Mouse (Mus musculus): ENCODE measurements around the gene Hvcn1. TPM values are rescaled to one million over a fixed set of nuclear protein-coding genes. Genes with fewer than 3 reads are reported as not detected.

The Hvcn1 gene
- polyA plus RNA-seq, 1 experiment from 2014 or later: 4.4 TPM

GRCm38 (mm10) chr5:122191269-122192063 lies 15.1 kb upstream of the Hvcn1 start:
- H3K27ac ChIP-seq (ENCODE audit: low read length): no peak overlapping the region

GRCm38 (mm10) chr5:122192347-122192746 lies 14.3 kb upstream of the Hvcn1 start:
- H3K4me2 ChIP-seq (ENCODE audit: low read depth, low read length): no peak overlapping the region
- H3K27me3 ChIP-seq (ENCODE audit: control insufficient read depth, insufficient read depth, low read depth, low read length): no peaks in the 10 kb centered on the region
- H3K27ac ChIP-seq (ENCODE audit: low read length): no peak overlapping the region
- WGBS: 28% methylated on average over 3 of the region's 4 CpGs
- H3K4me3 ChIP-seq (ENCODE audit: low read length): no peak overlapping the region
- no peaks in the 10 kb centered on the region for H3K4me1 ChIP-seq (replicated peaks; ENCODE audit: control insufficient read depth, insufficient read depth, low read length)
- no peak overlapping the region for H3K9ac ChIP-seq (ENCODE audit: low read length)
- H3K36me3 ChIP-seq (ENCODE audit: control insufficient read depth, insufficient read depth, low read length): no peaks in the 10 kb centered on the region
- no peak for ATAC-seq (ENCODE audit: low read depth)
- no peaks in the 10 kb centered on the region for H3K9me3 ChIP-seq (ENCODE audit: control insufficient read depth, low read length)

More at GRCm38 (mm10) chr5:122191269-122192063, 15.1 kb upstream of the Hvcn1 start:
- H3K27me3 ChIP-seq (ENCODE audit: control insufficient read depth, insufficient read depth, low read depth, low read length): no peaks in the 10 kb centered on the region
- no peaks in the 10 kb centered on the region for H3K9me3 ChIP-seq (ENCODE audit: control insufficient read depth, low read length)
- no peak overlapping the region for H3K4me3 ChIP-seq (ENCODE audit: low read length)
- no peaks in the 10 kb centered on the region for H3K4me1 ChIP-seq (replicated peaks; ENCODE audit: control insufficient read depth, insufficient read depth, low read length)
- no peak overlapping the region for H3K9ac ChIP-seq (ENCODE audit: low read length)
- 60% methylated on average over 12 of the region's 12 CpGs for WGBS
- ATAC-seq (ENCODE audit: low read depth): no peak
- H3K36me3 ChIP-seq (ENCODE audit: control insufficient read depth, insufficient read depth, low read length): no peaks in the 10 kb centered on the region
- no peak overlapping the region for H3K4me2 ChIP-seq (ENCODE audit: low read depth, low read length)

- no peak for ATAC-seq (ENCODE audit: low read depth)
- no peak overlapping the region for H3K9ac ChIP-seq (ENCODE audit: low read length)
- no peaks in the 10 kb centered on the region for H3K36me3 ChIP-seq (ENCODE audit: control insufficient read depth, insufficient read depth, low read length)
- no peaks in the 10 kb centered on the region for H3K9me3 ChIP-seq (ENCODE audit: control insufficient read depth, low read length)
- H3K4me2 ChIP-seq (ENCODE audit: low read depth, low read length): no peak overlapping the region
- 87% methylated on average over 4 of the region's 4 CpGs for WGBS
- no peaks in the 10 kb centered on the region for H3K4me1 ChIP-seq (replicated peaks; ENCODE audit: control insufficient read depth, insufficient read depth, low read length)
- H3K27ac ChIP-seq (ENCODE audit: low read length): no peak overlapping the region
- H3K4me3 ChIP-seq (ENCODE audit: low read length): no peak overlapping the region
- no peaks in the 10 kb centered on the region for H3K27me3 ChIP-seq (ENCODE audit: control insufficient read depth, insufficient read depth, low read depth, low read length)
Observed at GRCm38 (mm10) chr5:122200872-122201271, 5.7 kb upstream of the Hvcn1 start.

GRCm38 (mm10) chr5:122201904-122202303 lies 4.7 kb upstream of the Hvcn1 start:
- Histone ChIP-seq H3K4me2 (ENCODE audit: low read depth, low read length) (no peak overlapping the region), H3K4me3 (ENCODE audit: low read length) (no peak overlapping the region), H3K27me3 (ENCODE audit: control insufficient read depth, insufficient read depth, low read depth, low read length) (no peaks in the 10 kb centered on the region), H3K4me1 (replicated peaks; ENCODE audit: control insufficient read depth, insufficient read depth, low read length) (no peaks in the 10 kb centered on the region), H3K9ac (ENCODE audit: low read length) (no peak overlapping the region), H3K9me3 (ENCODE audit: control insufficient read depth, low read length) (no peaks in the 10 kb centered on the region), H3K36me3 (ENCODE audit: control insufficient read depth, insufficient read depth, low read length) (no peaks in the 10 kb centered on the region), H3K27ac (ENCODE audit: low read length) (no peak overlapping the region)
- WGBS: 79% methylated on average over 6 of the region's 6 CpGs
- ATAC-seq (ENCODE audit: low read depth): no peak

GRCm38 (mm10) chr5:122204180-122204579 lies 2.4 kb upstream of the Hvcn1 start:
- H3K9me3 ChIP-seq (ENCODE audit: control insufficient read depth, low read length): no peaks in the 10 kb centered on the region
- 61% methylated on average over 2 of the region's 2 CpGs for WGBS
- no peak overlapping the region for H3K9ac ChIP-seq (ENCODE audit: low read length)
- H3K4me3 ChIP-seq (ENCODE audit: low read length): no peak overlapping the region
- H3K36me3 ChIP-seq (ENCODE audit: control insufficient read depth, insufficient read depth, low read length): no peaks in the 10 kb centered on the region
- no peaks in the 10 kb centered on the region; the same call in 1 of the 2 replicates for H3K4me1 ChIP-seq (replicated peaks; ENCODE audit: control insufficient read depth, insufficient read depth, low read length)
- no peaks in the 10 kb centered on the region for H3K27me3 ChIP-seq (ENCODE audit: control insufficient read depth, insufficient read depth, low read depth, low read length)
- no peak for ATAC-seq (ENCODE audit: low read depth)
- no peak overlapping the region for H3K27ac ChIP-seq (ENCODE audit: low read length)
- H3K4me2 ChIP-seq (ENCODE audit: low read depth, low read length): no peak overlapping the region

GRCm38 (mm10) chr5:122208909-122209308 lies 2.3 kb downstream of the Hvcn1 start:
- no peaks in the 10 kb centered on the region for H3K27me3 ChIP-seq (ENCODE audit: control insufficient read depth, insufficient read depth, low read depth, low read length)
- no peak overlapping the region for H3K4me2 ChIP-seq (ENCODE audit: low read depth, low read length)
- 48% methylated on average over 6 of the region's 6 CpGs for WGBS
- H3K36me3 ChIP-seq (ENCODE audit: control insufficient read depth, insufficient read depth, low read length): no peaks in the 10 kb centered on the region
- ATAC-seq (ENCODE audit: low read depth): no peak
- no peak overlapping the region for H3K27ac ChIP-seq (ENCODE audit: low read length)
- H3K4me1 ChIP-seq (replicated peaks; ENCODE audit: control insufficient read depth, insufficient read depth, low read length): peaks cover 6% of the 10 kb centered on the region
- no peaks in the 10 kb centered on the region for H3K9me3 ChIP-seq (ENCODE audit: control insufficient read depth, low read length)
- no peak overlapping the region for H3K4me3 ChIP-seq (ENCODE audit: low read length)
- H3K9ac ChIP-seq (ENCODE audit: low read length): no peak overlapping the region

GRCm38 (mm10) chr5:122209591-122210368 lies 3.2 kb downstream of the Hvcn1 start:
- H3K4me1 ChIP-seq (replicated peaks; ENCODE audit: control insufficient read depth, insufficient read depth, low read length): peaks cover 6% of the 10 kb centered on the region
- peak overlapping the region; percentile 64 for H3K9ac ChIP-seq (ENCODE audit: low read length)
- 6% methylated on average over 15 of the region's 21 CpGs for WGBS
- no peaks in the 10 kb centered on the region for H3K9me3 ChIP-seq (ENCODE audit: control insufficient read depth, low read length)
- peak; percentile 86 for ATAC-seq (ENCODE audit: low read depth)
- H3K4me3 ChIP-seq (ENCODE audit: low read length): peak overlapping the region; percentile 49
- H3K4me2 ChIP-seq (ENCODE audit: low read depth, low read length): peak overlapping the region; percentile 71
- no peaks in the 10 kb centered on the region for H3K27me3 ChIP-seq (ENCODE audit: control insufficient read depth, insufficient read depth, low read depth, low read length)
- no peaks in the 10 kb centered on the region for H3K36me3 ChIP-seq (ENCODE audit: control insufficient read depth, insufficient read depth, low read length)
- H3K27ac ChIP-seq (ENCODE audit: low read length): peak overlapping the region; percentile 14; the same call in 1 of the 2 replicates

GRCm38 (mm10) chr5:122210890-122211289 lies 4.3 kb downstream of the Hvcn1 start:
- Histone ChIP-seq H3K4me3 (ENCODE audit: low read length) (no peak overlapping the region), H3K9ac (ENCODE audit: low read length) (no peak overlapping the region), H3K4me1 (replicated peaks; ENCODE audit: control insufficient read depth, insufficient read depth, low read length) (peaks cover 6% of the 10 kb centered on the region), H3K4me2 (ENCODE audit: low read depth, low read length) (no peak overlapping the region), H3K27ac (ENCODE audit: low read length) (no peak overlapping the region), H3K9me3 (ENCODE audit: control insufficient read depth, low read length) (no peaks in the 10 kb centered on the region), H3K27me3 (ENCODE audit: control insufficient read depth, insufficient read depth, low read depth, low read length) (no peaks in the 10 kb centered on the region), H3K36me3 (ENCODE audit: control insufficient read depth, insufficient read depth, low read length) (no peaks in the 10 kb centered on the region)
- 85% methylated on average over 8 of the region's 8 CpGs for WGBS
- ATAC-seq (ENCODE audit: low read depth): no peak

- Histone ChIP-seq H3K9me3 (ENCODE audit: control insufficient read depth, low read length) (no peaks in the 10 kb centered on the region), H3K27me3 (ENCODE audit: control insufficient read depth, insufficient read depth, low read depth, low read length) (no peaks in the 10 kb centered on the region), H3K9ac (ENCODE audit: low read length) (no peak overlapping the region), H3K27ac (ENCODE audit: low read length) (no peak overlapping the region), H3K36me3 (ENCODE audit: control insufficient read depth, insufficient read depth, low read length) (no peaks in the 10 kb centered on the region), H3K4me1 (replicated peaks; ENCODE audit: control insufficient read depth, insufficient read depth, low read length) (peaks cover 6% of the 10 kb centered on the region), H3K4me3 (ENCODE audit: low read length) (no peak overlapping the region), H3K4me2 (ENCODE audit: low read depth, low read length) (no peak overlapping the region)
- no peak for ATAC-seq (ENCODE audit: low read depth)
- 80% methylated on average over 8 of the region's 8 CpGs for WGBS
Observed at GRCm38 (mm10) chr5:122212125-122212524, 5.5 kb downstream of the Hvcn1 start.
